Mouse (Mus musculus) c-Kit-positive CD71-positive TER-119-negative erythroid progenitor cells, embryonic 14.5 days (primary cell): ENCODE measurements around the gene Lhx2.

Source experiments
- DNase-seq: peaks from one replicate; pipeline ENCODE4 v3.0.0-alpha.2; 2013; ENCODE audit warnings: low read depth

Lhx2 gene

DNA sequence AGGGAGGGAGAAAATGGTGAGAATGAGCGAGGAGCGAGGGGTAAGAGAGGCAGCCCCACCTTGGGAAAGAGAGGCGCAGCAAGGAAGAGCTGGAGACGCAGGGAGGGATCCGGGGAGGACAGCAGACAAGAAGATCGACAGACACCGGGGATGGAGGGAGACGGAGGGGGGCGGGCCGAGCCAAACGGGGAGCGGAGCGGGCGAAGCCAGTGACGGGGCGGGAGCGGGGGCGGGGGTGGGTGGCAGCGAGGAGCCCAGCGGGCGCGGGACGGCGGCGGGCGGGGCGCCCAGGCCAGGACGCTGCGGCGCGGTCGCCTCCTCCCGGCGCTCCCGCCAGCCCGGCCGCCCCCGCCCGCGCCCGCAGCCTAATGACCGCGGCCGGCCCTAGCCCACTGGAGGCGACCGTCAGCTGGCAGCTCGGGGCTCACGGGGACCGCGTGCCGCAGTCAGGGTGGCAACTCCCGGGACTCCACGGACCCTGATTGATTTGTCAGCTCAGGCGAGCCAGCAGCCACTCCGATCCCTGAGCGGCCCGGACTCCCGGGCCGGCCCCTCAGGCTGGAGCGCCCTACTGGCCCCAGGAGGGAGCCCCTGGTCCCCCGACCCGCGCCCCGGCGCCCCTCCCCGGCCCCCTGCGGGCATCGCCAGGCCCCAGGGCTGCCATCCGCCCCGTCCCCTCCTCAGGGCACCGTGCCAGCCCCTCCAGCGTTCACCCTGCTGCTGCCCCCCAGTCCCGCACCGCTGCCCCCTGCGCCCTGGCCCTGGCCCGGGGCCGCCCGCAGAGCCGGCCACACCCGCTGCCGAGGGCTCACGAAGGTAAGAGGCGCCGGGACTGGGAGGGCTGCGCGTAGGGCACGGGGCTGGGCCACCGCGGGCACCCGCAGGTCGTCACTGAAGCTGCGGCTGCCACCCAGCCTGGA, at the start of gene Lhx2:
TSS of gene Lhx2 (plus strand) at position 292 of the 920 bp plus-strand sequence.
- DNase-seq, result no peak

DNA sequence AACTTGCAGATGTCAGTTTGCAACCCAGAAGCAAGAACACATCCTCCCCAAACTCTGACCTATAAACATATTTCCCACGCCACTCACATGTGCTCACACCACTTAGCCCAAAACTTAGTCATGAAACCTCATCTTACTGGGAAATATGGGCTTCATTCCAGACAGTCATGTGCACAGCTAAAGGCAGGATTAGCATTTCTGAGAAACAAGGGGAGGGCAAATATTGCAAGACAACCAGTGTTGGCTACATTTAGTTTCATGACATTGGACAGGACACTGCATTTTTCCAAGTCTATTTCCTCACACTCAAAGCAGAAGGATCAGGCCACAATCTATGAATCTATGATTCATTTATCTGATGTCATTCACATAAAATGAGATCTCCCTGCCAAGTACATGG, 47.6 kb upstream of the Lhx2 start:
- no peak for DNase-seq

DNA sequence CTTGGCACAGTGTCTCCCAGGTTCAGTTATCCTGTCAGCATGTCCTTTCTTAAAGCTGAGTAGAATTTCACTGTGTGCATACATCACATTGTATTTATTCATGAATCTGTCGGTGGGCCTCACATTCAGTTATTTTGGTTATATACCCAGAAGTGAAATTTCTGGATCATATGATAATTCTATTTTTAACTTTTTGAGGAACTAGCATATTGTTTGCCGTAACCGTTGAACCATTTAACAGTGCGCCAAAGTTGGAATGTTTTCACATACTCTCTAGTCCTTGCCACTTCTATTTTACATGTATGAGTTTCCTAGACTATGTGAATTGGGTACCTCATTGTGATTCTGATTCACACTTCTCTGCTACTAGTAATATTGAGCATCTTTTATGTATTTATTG, 43.1 kb upstream of the Lhx2 start:
- no peak for DNase-seq

DNA sequence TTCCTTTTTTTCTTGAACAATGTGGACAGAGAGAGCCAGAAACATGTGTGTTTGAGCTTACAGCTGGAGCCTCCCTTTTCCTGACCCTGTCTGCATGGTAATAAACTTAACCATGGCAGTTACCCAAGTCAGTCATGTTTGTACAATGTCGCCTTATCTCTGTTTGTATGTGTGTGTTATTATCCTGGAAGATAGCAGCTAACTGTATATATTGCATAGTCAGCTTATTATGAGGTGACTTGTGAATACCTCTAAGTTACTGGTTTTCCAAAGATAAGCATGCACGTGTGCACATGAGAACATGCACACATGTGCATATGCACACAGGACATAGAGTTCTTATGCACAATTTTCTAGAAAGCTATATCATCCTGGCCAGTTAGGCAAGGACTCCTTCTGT, 38.1 kb upstream of the Lhx2 start:
- DNase-seq, result no peak

DNA sequence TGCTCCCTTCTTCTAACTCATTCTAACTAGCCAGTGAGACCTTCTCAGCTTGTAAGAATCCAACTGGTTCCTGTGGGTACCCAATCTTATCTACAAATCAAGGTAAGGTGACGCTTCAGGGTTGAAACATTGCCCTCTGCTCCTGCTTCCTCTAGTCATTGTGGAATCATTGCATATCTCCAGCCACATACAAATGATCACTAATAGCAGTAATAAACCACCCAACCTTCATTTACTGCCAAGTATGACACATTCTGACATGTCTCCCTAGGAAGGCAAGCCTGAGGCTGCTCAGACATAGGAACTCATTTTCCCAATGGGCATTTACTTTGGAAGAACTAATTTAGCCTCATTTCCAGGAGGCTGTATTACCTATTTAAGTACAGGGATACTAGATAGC, 33.9 kb upstream of the Lhx2 start:
- no peak for DNase-seq

DNA sequence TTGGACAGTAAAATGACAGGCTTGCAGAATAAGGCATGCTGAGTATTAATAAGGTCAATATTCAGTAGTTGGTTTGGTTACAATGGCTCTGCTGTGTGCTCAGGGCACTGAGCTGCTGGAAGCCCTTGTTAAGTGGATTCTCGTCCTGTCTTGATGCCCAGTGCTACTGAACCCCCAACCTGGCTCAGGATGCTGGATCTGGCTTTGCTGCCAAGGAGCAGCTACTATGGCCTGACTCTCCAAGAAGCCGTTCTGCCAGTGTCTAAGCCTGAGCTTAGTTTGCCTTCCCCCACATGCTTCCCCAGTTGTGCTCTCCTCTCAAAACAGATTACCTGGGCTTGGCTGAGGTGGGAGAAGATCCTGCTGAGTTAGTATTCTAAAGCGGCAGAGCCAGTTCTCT, 26.2 kb upstream of the Lhx2 start:
- no peak for DNase-seq

DNA sequence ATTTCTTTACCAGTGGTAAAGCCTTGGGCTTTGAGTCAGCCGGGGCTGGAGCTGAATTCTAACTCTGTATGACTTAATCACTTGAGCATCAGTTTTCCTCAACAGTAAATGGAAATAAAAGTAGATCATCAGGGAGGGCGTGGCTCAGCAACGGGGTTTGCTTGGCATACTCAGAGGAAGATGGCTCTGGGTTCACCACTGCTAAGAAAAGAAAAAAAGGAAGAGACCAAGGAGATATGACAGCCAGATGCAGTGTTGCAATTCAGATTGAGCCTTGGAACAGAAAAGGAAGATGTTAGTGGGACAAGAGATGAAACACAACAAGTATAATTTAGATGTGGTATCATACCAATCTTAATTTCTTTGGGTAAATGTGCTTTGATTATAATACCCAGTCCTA, 25.7 kb upstream of the Lhx2 start:
- no peak for DNase-seq

DNA sequence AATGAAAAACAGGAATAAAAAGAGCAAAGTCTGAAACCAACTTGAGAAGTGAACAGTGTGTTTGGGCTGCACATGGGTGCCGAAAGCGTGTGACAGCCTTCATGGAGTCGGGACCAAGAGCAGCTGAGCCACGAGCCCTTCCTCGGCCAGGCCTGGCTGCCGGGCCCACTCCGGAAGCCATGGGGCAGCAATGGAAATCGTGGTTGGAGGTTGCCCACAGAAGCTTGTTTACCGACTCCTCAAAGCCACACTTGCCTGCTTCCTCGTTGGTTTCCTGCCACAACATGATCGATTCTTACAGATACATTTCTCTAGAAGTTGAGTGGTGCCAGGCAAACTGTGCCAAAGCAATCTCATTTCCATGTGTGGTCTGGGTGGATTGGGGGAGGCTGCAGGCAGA, 20.0 kb upstream of the Lhx2 start:
- DNase-seq, result no peak

DNA sequence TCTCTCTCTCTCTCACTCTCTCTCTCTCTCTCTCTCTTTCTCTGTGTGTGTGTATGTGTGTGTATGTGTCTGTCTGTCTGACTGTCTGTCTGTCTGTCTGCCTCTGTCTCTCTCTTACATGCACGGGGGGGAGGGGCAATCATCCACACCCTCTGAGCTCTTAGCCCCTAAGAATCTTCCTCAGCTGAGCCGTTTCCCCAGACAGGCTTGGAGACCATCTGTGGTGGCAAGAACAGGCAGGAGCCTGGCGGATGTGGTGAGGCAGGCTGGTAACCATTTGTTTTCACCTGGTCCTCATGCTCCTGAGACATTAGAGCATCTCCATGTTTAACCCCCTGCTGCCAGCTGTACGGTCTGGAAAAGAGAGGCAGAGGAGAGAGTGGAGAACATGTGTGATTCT, 18.2 kb upstream of the Lhx2 start:
- no peak for DNase-seq

DNA sequence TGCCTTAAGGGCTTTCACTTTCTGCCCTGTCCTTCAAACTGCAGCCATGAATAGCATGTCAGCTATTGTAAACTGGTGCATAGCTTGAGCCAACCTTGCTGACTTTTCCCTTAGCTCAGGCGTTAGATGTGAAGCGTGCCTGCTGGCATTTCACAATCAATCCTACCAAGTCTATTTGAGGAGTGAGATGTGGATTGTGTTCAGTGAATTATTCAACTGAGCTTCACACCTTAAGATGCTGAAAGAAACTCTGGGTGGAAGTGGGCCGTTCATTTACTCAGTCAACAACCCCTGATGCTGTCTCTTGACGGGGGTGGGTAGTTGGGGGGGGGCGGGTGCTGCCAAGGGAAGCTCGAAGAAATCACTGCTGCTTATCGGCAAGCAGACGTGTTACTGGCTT, 15.7 kb upstream of the Lhx2 start:
- DNase-seq, result no peak

DNA sequence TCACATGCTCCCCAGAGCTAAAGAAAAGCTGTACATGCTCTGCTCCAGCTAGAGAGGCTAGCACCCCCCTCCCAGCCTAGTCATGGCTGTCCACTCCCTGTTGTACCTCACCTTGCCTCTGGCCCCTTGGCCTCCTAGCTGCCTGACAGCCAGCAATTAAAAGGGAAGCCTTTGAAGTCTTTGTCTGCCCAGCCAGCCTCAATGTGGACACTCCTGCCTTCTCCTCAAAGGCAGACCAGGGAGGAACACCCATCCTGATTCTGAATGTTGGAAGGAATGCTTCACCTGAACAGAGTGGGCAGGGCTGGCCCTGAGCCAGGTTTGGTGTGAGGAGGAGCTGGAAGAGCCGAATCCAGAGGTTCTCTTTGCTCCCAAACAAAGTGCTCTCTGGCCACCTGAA, 12.4 kb upstream of the Lhx2 start:
- no peak for DNase-seq

DNA sequence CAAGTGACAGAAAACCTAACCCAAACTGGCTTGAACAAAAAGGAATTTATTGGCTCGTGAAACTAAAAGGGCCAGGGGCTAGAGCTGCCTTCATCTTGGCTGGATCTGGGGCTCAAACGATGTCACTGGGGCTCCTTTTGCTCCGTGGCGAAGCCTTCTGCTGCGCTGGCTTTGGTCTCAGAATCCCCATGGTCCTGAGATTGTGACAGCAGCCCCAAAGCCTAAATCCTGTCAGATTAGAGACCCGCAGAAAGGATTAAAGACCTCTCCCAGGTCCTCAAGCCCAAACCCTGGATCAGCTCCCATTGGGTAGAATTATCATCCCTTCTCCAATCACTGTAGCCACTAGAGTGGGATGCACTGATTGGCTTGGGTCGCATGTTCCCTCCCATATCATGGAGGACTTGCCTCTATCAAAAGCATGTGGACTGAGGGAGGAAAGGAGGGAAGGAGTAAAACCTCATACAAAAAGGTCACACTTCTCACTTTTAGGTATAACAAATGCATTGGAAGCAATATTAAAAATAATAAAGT, 5.4 kb upstream of the Lhx2 start:
- DNase-seq, result no peak

DNA sequence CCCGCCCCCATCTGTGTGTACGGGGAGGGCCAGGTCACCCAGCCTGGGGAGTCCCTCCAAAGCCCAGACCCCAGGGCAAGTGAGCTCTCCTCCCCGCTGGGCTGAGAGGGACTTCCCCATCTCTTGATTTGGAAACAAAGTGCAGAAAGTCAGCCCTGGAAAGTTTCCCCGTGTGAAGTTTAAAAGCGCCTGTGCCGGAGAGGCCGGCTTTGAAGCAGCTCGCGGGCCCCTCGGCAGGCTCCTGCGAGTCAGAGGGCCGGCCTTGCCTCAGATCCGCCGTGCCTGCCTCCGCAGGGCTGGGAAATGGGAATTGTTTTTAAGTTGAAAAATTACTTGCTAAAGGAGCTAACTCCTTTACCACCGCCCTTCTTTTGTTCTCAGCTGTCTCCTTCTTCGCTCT, 2.5 kb upstream of the Lhx2 start:
- no peak for DNase-seq

DNA sequence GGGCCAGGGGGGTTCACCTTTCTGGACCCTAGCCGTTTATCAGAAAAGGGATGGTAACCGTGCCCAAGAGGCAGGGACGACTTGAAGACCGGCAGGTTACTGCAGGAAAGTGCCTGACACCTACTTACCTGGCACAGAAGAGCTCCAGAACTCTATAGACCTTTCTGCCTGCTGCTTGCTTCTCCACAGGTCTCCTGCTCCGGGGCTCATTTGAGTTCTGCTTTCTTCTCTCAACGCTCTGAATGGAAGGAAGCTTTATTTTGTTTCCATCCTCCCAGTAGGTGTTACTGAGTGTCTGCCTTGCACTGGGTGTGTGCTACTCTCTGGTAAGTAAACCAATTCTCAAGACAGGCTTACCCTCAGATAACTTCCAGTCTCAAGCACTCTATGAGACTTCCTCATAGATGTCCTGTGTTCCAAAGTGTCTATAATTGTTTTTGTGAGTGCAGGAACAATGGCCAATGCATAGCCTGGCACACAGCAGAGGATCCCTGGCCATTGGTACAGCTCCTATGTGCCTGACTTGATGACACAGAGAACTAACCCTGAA, 1.9 kb upstream of the Lhx2 start:
- DNase-seq, result no peak

DNA sequence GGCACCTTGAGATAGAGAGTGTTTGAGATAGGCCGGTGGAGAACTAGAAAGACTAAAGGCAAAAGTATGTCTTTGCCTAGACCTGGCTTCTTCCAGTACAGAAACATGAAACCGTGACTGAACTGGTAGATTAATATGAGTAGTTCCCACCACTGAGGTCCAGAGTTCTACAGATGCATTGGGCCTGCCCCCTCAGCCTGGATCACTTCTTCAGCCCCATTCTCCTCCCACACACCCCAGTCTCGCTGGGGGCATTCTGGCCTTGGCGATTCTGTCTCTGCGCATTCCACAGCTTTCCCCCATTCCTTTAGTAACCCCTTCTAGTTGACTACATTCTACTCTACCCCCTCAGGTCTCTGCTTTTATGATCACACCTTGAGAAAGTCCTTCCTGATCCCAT, 1.4 kb upstream of the Lhx2 start:
- no peak for DNase-seq

DNA sequence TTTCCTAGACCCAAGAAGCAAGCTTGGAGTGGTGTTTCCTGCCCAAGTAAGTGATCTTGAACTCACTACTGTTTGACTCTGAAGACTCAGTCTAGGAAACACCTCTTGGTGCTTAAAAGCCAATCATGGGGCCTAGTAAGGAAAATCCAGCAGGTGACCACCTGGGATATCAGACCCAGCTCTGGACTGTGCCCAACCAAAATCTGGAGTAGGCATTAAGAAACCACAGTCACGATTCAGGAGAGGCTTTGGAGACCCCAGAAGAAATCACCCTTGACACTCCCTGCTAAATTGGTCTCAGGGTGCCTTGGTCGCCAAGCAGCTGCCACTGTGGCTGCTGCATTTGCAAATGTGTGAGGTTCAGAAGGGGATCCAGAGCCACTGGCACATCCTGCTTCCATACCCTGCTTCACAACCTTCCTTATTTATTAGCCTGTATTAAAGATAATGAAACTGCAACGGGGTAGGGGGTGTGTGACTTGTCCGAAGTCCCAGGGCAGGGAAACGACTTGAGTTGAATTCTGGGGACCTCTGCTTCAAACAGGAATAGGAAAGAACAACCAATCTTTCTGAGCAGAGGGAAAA, 641 bp upstream of the Lhx2 start:
- DNase-seq, result no peak

DNA sequence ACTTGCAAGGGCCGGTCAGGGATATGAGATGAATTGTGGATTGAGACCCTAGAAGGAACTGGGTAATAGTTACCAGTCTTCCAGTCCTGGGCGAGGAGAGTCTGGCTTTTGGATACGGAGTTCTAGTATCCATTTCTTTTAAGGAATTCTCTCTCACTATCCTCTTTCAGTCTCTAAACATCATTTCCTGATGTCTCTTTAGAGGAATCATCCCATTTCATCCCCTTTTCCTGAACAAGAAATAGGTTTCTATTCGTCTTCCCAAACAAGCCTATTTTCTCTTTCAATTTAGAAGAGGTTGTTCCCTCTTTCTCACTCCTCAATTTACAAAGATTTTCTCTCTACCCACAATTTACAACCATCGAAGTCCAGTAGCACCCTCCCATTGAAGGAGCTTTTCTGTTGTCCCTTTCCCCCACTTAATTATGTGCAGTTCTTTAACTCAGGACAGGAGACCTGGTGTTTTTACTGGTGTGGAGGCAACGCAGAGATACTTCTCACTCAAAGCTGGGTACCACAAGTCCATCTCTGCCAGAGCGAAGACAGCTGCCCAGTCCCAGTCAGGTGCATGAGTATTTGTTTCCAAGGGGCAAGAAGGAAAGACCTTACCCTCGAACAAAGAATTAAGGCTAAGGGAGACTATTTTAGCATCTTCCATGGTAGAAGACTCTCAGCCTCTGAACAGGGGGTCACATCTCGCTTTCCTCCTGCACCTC, 987 bp downstream of the Lhx2 start:
- DNase-seq, result no peak

DNA sequence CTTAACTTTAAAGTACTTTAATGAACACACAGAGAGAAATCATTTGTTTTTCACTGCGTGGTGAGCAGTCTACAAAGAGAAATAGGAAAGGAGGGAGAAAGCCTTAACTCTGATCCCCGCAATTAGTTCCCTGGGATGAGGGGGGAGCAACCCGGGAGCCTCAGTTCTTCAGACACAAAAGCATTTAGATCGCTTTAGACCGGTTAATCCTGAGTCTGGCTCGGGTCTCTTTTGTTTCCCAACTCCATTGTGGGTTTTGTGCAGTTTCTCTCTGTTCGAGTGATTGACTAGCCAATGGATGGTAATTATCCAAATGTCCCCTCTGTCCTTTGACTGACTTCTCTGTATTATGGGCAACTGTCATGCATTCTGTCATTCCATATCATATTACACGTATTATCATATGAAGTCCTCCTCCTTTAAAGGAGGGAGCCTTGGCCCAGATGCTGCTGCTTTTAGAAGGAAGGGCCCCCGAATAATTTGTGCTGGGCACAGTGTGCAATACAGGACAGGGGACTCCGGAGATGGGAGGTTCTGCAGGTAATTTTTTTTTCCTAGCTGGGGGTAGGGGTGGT, 1.6 kb downstream of the Lhx2 start:
- DNase-seq, result no peak

DNA sequence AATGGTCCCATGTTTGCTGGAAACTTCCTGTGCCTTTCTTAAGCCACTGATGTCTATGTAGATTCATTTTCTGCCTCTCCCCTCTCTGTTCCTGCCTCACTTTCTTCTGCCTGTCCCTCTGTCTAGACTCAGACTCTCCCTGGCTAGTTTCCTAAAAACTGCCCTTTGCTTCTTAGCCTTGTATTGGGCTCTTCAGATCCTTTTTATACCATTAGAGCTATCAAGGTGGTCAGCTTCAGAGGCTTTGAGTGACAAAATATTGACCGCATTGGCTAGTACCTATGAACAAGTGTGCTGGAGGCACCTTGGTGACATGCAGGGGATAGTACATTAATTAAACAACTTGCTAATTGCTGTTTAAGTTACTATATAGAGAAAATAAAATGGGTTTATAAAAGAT, 4.5 kb downstream of the Lhx2 start:
- no peak for DNase-seq

DNA sequence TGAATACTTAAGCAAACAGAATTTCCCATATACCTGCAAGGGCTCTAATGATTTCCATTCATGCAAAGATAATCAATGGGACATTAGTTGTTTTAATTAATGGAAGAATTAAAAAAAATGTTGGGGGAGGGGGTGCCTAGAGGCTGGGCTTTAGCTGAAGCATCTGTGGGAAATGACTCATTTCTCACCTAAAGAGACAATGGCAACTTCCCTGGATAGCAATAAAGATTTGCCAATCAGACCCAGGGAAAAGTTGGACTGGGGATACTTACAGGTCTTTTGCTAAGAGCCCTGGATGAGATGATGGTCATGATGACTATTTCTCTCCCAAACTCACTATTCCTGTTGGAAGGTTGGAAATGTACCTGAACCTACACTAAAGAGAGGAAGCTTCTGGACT, 5.6 kb downstream of the Lhx2 start:
- DNase-seq, result no peak

DNA sequence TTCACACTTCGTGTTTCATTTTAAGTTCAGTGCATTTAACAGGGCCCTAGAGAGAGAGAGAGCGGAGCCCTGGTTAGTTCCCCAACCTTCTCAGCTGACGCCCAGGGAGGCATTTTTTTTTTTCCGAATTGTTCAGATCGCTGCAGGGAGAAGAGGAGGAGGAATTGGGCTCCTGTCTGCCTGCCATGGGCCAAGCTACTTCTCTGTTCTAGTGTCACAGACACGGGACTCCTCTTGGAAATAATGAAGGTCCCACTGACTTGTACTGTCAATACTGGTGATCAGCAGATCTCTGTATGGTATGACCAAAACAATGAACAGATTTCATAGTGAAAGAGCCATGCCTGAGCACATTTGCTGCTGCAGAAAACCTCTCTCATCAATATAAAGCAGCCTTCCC, 7.3 kb downstream of the Lhx2 start:
- no peak for DNase-seq
